Mouse (Mus musculus) v-Abl transformed pro-B cells (cell line): ENCODE measurements around the gene Fank1.

ENCODE experiments used
- in situ Hi-C, 2 experiments: fragments of 400-800 bp; cut with MboI; formaldehyde crosslinking; loops; one replicate each; pipeline ENCODE4 v1.15.1; 2025; ENCODE audit not compliant: unreplicated experiment in 2 of 2

Fank1 gene

GRCm38 (mm10) chr7:133765240-133765848 lies 11.3 kb upstream of the Fank1 start:
- in situ Hi-C loops: loop anchor here in 1 of 2 experiments (25.0 kb wide), 1 partner anchor 1128 kb away; no protein-coding TSS in a partner anchor

- in situ Hi-C loops: loop anchor here in 1 of 2 experiments (25.0 kb wide), 1 partner anchor 1129 kb away; no protein-coding TSS in a partner anchor
These were observed 10.8 kb upstream of the Fank1 start for GRCm38 (mm10) chr7:133765849-133766243.

DNA sequence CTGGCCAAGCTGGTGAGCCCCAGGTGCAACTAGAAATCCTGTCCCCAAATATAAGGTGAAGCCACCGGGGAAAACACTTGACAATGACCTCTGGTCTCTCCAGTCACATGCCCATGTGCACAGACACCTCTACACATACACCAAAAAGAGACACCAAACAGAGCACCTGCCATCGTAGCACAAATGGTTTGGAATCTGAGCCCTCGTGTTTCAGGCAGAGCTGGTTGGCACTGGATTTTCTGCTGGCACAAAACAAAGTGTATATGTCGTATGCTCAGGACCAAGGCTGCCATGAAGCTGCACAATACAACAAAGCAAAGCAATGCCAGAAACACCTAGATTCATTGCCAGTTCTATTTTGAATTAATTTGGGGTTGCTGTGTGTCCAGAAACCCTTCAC lies 8.6 kb upstream of the Fank1 start:
- in situ Hi-C loops: loop anchor here in 1 of 2 experiments (25.0 kb wide), 1 partner anchor 1131 kb away; no protein-coding TSS in a partner anchor

- in situ Hi-C loops: loop anchor here in 1 of 2 experiments (25.0 kb wide), 1 partner anchor 1131 kb away; no protein-coding TSS in a partner anchor
These were observed 8.1 kb upstream of the Fank1 start for GRCm38 (mm10) chr7:133768517-133768916.

GRCm38 (mm10) chr7:133775179-133775578 lies 1.5 kb upstream of the Fank1 start:
- in situ Hi-C loops: loop anchor here (5.0 to 25.0 kb wide), 4 partner anchors 68 to 738 kb away; partner anchors contain the start of gene Bccip (in 1 of the 2)

- in situ Hi-C loops: loop anchor here (5.0 to 25.0 kb wide), 4 partner anchors 69 to 739 kb away; partner anchors contain the start of gene Bccip (in 1 of the 2)
These were observed 650 bp upstream of the Fank1 start for GRCm38 (mm10) chr7:133775796-133776625.

DNA sequence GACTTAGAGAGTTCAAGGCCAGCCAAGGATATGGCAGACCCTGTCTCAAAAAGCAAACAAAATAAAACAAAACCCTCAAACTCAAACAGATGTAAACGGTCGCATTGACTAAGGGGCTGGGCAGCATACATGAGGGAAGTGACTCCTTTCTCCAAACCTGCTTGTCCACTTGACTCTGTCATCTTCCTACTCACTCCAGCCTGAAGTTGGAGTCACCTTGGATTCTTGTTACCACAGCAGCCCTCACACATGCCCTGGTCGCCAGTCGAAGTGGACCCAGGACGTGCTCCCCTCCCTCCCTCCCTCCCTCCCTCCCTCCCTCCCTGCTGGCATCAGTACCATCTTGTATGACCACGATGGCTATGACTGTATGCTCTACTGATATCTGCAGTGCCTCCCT lies 4.9 kb downstream of the Fank1 start:
- in situ Hi-C loops: loop anchor here in 1 of 2 experiments (25.0 kb wide), 1 partner anchor 744 kb away; no protein-coding TSS in a partner anchor

DNA sequence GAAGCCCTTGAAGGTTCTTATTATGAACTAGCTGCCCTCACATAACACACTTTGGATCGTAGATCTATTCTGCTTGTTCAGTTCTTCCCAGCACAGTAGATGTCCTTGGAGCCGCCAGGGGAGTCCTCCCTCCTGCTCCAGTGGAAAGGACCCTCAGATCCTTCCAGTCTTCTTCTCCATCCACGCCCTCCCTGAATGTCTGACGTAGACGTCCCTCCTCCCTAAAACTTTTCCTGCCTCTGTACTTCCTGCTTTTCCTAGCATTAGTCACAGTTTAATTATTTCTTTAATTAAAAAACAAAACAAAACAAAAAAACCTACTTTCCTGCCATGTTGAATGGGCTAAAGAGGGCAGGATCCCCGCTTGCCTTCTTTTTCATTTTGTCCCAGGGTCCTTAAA lies 5.3 kb downstream of the Fank1 start:
- in situ Hi-C loops: loop anchor here in 1 of 2 experiments (25.0 kb wide), 1 partner anchor 745 kb away; no protein-coding TSS in a partner anchor

GRCm38 (mm10) chr7:133782717-133783435 lies 6.2 kb downstream of the Fank1 start, which contains the start of gene Dhx32:
Gene Dhx32 (minus strand): TSS chr7:133782726.
- in situ Hi-C loops: loop anchor here in 1 of 2 experiments (25.0 kb wide), 1 partner anchor 746 kb away; no protein-coding TSS in a partner anchor

- in situ Hi-C loops: loop anchor here in 1 of 2 experiments (25.0 kb wide), 1 partner anchor 750 kb away; no protein-coding TSS in a partner anchor
These were observed 10.9 kb downstream of the Fank1 start for GRCm38 (mm10) chr7:133787571-133787970.

GRCm38 (mm10) chr7:133788147-133788546 lies 11.5 kb downstream of the Fank1 start:
- in situ Hi-C loops: loop anchor here in 1 of 2 experiments (25.0 kb wide), 1 partner anchor 751 kb away; no protein-coding TSS in a partner anchor

DNA sequence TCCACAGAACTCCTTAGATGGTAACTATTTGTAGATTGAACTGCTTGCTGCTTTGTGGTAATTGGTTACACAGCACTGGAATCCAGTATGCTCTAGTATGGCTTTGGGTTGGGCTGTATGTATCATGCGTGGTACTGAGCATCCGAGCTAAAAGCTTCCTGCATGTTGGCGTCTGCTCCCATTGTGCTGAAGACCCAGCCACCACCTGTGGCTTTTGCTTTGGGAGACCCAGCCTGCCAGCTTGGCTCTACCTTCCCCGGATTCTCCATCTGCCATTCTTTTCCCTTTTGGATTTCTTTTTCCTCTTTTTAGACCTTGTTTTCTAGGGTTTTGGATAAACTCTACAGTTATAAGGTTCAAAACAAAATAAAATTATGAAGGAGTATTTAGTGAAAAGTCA lies 13.5 kb downstream of the Fank1 start:
- in situ Hi-C loops: loop anchor here in 1 of 2 experiments (25.0 kb wide), 1 partner anchor 753 kb away; no protein-coding TSS in a partner anchor

DNA sequence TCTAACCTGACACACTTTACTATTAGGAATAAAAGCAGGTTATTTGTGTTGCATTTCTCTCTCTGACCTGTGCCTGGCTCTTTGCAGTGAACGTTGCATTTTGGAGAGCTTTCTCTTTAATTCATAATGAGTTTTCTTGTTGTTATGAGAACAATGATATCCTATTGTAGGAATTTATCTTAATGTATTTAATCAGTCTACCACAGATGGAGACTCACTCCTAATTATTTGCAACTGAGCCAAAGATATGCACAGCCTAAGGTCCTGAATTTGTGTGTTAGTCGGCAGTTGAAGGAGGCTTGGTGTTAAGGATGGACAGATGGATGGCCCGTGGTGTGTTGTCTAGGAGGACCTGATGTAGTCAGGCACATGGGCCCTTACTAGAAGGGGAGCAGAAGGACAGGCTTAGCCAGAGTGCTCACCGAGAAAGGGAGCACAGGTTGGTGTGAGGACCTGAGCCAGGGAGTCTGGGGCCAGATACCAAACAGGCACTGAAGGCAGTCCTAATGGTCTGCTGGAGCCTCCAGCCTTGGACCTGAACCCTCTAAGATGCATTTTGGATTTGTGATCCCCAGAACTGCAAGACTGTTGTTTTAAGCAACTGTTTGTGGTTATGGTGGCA lies 14.1 kb downstream of the Fank1 start:
- in situ Hi-C loops: loop anchor here in 1 of 2 experiments (25.0 kb wide), 1 partner anchor 753 kb away; no protein-coding TSS in a partner anchor

- in situ Hi-C loops: loop anchor here in 1 of 2 experiments (25.0 kb wide), 1 partner anchor 755 kb away; no protein-coding TSS in a partner anchor
These were observed 16.1 kb downstream of the Fank1 start for GRCm38 (mm10) chr7:133792771-133793170.

GRCm38 (mm10) chr7:133793248-133794131 lies 16.8 kb downstream of the Fank1 start:
- in situ Hi-C loops: loop anchor here in 1 of 2 experiments (25.0 kb wide), 1 partner anchor 756 kb away; no protein-coding TSS in a partner anchor

GRCm38 (mm10) chr7:133794720-133795119 lies 18.1 kb downstream of the Fank1 start:
- in situ Hi-C loops: loop anchor here in 1 of 2 experiments (25.0 kb wide), 1 partner anchor 757 kb away; no protein-coding TSS in a partner anchor

- in situ Hi-C loops: loop anchor here in 1 of 2 experiments (25.0 kb wide), 1 partner anchor 763 kb away; no protein-coding TSS in a partner anchor
These were observed 23.3 kb downstream of the Fank1 start for GRCm38 (mm10) chr7:133799928-133800327.

DNA sequence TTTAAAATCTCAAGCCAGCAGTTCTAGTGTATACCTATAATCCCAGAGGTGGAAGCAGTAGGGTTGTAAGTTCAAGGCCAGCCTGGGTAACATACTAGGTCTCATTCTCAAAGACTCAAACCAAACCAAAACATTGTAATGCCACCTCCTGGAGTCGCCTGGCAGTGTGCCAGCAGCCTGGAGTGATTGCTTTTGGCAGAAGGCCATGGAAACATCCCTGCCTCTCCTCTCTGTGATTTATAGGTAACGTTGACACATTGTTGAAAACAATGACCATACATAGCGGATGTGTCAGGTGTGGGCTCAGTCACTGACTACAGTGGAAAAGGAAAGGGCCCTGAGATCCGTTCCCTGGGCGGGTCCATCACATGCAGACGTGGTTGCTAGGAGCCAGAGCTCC lies 25.2 kb downstream of the Fank1 start:
- in situ Hi-C loops: no loop called here
